Comparison of ENCODE assay signal across 21 mouse cellular contexts in the genomic region with DNA sequence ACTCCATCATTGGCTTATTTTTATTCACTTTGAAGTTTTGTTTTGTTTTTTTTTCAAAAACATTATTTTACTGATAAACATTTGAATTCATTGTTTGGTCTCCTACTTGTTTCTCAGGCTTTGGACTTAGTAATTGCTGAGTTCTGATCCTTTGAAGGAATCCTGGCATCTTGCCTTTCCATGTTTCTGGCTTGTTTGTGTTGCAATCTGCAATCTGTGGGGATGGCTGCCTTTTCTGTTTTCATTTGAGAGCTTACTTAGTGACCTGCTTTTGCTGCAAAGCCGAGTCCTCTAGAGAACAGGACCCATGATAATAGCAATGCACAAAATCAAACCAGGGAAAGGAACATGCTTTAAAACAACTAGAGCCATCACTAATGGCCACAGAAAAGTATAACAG.
"Had no signal": no experiment of that assay in that cellular context is flagged by ENCODE, and none has a peak within 500 bp of the region (broad histone marks: within the 10 kb centered on the region; RNA-seq: fewer than 3 reads in every experiment).

No protein-coding gene starts in this region.

- H3K27ac ChIP-seq: kidney, postnatal 0 days; layer of hippocampus, adult 2 months; limb, embryonic 10.5 days; limb, embryonic 13.5 days; liver, embryonic 12.5 days; liver, embryonic 15.5 days; macrophage; midbrain, embryonic 12.5 days; midbrain, embryonic 15.5 days; neural tube, embryonic 12.5 days; stomach, embryonic 15.5 days had no signal

- H3K36me3 ChIP-seq: liver, embryonic 12.5 days; liver, embryonic 15.5 days; midbrain, embryonic 12.5 days; midbrain, embryonic 15.5 days; stomach, embryonic 15.5 days had no signal

- H3K9ac ChIP-seq: limb, embryonic 13.5 days; liver, embryonic 12.5 days; liver, embryonic 15.5 days; midbrain, embryonic 12.5 days; midbrain, embryonic 15.5 days; neural tube, embryonic 12.5 days; stomach, embryonic 15.5 days had no signal

- H3K4me1 ChIP-seq: limb, embryonic 10.5 days; limb, embryonic 13.5 days; liver, embryonic 12.5 days; liver, embryonic 15.5 days; midbrain, embryonic 12.5 days; midbrain, embryonic 15.5 days; neural tube, embryonic 12.5 days; stomach, embryonic 15.5 days had no signal

- H3K4me2 ChIP-seq: limb, embryonic 13.5 days; liver, embryonic 12.5 days; liver, embryonic 15.5 days; midbrain, embryonic 12.5 days; midbrain, embryonic 15.5 days; neural tube, embryonic 12.5 days; stomach, embryonic 15.5 days had no signal

- ATAC-seq: liver, embryonic 12.5 days; midbrain, embryonic 15.5 days had no signal

- H3K4me3 ChIP-seq: layer of hippocampus, adult 2 months; limb, embryonic 10.5 days; limb, embryonic 13.5 days; liver, embryonic 12.5 days; liver, embryonic 15.5 days; midbrain, embryonic 12.5 days; midbrain, embryonic 15.5 days; neural tube, embryonic 12.5 days; stomach, embryonic 15.5 days had no signal

- H3K9me3 ChIP-seq: limb, embryonic 10.5 days; liver, embryonic 12.5 days; liver, embryonic 15.5 days; midbrain, embryonic 12.5 days; midbrain, embryonic 15.5 days; neural tube, embryonic 12.5 days; stomach, embryonic 15.5 days had no signal

- DNase-seq: kidney, adult 2 months; kidney, postnatal 25 days; layer of hippocampus, adult 9-11 months; liver; lung, adult 2 months; retina, postnatal 1 day; right cerebral cortex, postnatal 25 days; spleen, adult 18-20 months; thymus, adult 18-20 months; thymus, postnatal 36 days had no signal

- H3K27me3 ChIP-seq: limb, embryonic 13.5 days; liver, embryonic 12.5 days; liver, embryonic 15.5 days; midbrain, embryonic 12.5 days; midbrain, embryonic 15.5 days; neural tube, embryonic 12.5 days; stomach, embryonic 15.5 days had no signal
